Mouse (Mus musculus) forelimb bud, embryonic 11.5 days (tissue): ENCODE measurements at regions not wholly inside any gene's neighbourhood (a gene's known extent, or its start where the extent isn't known, plus 50 kb on each side); places are given as distances from the start of the nearest gene placed in this dataset.

Experiments used
- DNase-seq: peaks from one replicate; pipeline ENCODE4 v3.0.0-alpha.2; 2012; ENCODE audit warnings: low read depth, low spot score

DNA sequence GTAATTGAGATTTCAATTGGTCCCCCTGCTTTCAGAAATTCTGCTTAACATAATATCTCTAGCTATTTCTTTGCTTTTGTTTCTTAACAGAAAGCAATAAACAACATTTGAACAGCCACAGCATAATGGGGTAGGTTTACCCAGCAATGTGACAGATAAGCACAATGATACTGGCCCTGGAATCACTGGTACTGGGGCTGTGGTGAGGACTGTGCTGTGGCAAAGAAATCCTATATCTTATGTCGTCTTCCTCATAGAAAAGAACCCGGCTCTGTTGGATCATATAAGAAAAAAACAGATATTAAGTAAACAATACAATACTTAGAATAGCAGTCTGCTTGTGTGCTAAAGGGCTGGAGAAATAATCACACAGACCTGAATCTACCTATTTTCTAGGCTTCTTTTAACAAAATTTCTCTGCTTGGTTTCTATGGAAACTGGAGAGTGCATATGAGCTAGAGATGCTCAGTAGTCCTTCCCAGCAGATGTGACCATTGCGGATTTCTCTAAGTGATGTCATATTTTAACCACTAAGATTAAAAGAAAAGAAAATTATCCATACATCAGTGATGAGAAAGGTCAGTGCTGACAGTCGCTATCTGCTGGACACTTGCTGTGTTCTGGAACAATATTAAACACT, 119.8 kb upstream of the Gnao1 start:
- no peak for DNase-seq

DNA sequence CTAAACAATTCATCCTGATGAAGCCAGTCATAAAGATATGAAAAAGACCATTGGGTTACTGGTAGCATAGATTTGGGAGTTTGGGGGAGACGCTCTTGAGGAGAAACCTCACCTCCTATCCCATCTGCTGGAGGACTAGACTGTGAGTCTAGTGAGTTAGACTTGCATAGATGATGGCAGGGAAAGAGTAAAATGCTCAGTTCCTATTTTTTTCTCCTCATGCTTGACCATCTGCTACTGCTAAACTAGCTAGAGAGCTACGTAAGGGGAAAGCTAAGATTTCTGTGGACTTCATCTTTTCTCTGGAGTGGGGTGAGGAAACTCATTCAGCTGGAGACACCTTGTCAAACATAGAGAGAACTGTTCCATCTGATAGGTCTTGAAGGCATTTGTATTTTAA, 118.4 kb upstream of the Gnao1 start:
- DNase-seq, result no peak

DNA sequence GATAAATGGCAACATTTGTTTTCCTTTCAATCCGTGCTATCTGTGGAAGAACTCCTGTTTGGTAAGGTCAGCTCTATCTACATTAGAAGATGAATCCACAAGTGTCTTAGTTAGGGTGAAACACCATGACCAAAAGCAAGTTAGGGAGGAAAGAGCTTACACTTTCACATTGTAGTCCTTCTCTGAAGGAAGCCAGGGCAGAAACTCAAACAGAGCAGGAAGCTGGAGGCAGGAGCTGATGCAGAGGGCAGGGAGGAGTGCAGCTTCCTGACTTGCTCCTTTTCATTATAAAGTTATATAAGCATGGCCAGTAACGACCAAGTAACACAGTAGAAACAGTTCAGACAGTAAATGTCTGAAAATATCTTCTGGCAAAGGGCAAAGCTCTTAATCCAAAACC, 117.9 kb upstream of the Gnao1 start:
- DNase-seq, result no peak

DNA sequence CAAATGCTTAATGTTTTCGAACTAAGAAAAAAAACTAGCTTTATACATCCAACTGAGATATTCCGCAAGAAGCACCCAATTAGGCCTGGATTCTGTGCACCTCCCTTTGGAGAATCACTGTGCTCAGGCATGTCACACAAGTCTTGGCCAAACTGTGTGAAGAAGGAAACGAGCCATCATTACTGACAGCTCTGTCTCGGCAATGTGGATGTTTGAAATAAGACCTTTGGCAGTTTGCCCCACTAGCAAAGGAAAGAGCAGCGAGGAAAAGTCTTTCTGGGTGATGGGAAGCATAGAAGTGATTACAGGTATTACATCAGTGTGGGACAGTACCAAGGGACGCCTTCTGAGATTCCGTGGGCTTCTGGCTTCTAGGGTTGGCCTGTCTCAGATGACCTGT, 112.6 kb upstream of the Gnao1 start:
- DNase-seq, result no peak

DNA sequence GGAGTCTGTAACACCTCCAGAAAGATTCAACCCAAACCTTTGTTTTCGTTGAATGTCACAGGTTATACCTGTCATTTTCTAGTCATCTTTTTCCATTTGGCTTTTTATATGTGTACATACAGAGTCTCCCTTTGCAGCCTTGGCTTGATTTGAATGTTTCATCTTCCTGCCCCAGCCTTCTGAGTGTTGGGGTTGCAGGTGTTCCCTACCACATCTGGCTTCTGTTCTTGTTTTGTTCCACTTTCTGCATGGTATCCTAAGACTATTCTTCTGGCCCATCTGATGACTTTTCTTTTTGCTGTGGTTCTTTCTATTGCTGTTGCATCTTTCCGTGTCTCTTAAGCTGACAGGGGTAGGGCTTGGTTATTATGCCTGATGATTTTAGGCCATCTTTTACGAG, 111.3 kb upstream of the Gnao1 start:
- DNase-seq, result no peak

DNA sequence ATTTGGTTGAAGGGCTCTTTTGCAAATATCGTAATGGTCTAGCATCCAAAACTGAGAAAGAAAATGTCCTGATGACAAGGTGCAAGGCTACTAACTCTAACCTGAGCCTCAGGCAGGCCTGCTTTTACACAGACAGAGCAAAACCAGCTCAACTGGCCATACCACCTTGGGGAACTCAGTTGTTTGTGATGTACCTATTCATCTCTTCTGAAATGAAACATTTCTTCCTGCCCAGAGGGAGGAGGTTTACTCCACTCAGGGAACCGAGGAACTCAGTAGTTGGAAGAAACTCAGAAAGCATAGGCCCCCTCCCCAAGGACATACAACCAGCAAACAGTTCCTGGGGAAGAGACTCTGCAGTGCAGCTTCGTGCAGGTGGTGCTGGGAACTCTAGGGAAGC, 108.4 kb upstream of the Gnao1 start:
- no peak for DNase-seq

DNA sequence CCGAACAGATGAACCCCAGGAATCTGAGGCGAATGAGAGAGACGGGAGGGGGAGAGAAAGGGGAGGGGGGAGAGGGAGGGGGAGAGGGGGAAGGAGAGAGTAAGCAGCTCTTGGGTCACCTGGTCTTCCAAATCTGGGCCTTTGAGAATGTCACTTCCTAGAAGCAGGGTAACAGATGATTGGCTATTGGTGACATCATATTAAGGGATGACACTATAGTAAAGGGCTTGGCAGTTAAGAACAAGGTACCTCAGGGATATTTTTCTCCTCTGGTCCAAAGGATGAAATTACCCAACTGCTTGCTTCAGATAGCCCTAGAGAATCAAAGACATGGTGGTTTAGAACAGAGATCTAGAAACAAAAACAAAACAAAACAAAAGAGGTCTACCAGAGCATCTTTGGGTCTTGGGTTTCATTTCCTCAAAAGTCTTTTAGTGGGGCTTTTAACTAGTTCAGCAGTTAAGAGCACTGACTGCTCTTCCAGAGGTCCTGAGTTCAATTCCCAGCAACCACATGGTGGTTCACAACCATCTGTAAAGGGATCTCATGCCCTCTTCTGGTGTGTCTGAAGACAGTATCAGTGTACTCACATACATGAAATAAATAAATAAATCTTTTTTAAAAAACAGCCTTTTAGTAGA, 97.6 kb upstream of the Gnao1 start:
- DNase-seq, result no peak

DNA sequence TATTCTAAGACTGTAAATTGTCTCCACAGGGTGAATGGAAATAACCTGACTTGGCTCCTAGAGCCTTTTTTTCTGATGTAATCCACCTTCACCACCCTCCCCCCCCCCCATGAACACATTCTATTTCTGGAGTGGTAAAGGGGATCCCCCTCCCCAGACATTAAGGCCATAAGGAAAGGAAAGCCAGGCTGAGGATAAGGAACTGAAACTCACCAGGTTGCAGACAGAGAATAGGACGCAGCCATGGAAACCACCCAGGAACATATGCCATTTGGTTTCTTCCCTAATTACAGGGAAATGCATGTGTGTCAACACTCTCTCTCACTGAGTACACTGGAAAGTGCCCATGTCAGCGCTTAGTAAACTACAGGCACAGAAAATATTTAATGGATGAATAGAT, 96.5 kb upstream of the Gnao1 start:
- no peak for DNase-seq

DNA sequence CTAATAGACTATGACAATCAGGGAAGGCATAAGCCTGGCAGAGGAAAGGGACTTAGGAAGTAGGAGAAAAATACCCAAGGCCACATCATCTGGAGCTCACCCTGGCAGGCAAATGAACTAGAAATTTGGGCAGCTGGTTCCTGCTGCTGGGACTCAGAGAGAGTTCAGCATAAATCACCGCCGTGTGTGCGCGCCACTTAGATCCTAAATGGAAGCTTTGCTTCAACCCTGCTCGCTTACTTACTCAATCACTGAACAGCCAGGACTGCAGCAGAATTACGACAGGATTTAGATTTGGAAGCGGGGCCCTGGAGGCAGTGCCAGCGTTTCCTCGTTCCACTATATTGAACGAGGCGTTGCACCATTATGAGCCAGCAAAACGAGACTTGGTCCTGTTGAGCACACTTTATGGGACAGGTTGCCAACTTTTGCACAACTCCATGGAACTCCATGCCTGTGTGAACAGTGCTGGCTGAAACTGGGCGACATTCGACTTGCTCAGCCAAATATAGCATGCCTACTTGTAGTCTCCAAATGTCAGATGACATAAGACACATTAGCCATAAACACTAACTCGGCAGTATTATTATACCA, 84.8 kb upstream of the Gnao1 start:
- DNase-seq, result no peak

DNA sequence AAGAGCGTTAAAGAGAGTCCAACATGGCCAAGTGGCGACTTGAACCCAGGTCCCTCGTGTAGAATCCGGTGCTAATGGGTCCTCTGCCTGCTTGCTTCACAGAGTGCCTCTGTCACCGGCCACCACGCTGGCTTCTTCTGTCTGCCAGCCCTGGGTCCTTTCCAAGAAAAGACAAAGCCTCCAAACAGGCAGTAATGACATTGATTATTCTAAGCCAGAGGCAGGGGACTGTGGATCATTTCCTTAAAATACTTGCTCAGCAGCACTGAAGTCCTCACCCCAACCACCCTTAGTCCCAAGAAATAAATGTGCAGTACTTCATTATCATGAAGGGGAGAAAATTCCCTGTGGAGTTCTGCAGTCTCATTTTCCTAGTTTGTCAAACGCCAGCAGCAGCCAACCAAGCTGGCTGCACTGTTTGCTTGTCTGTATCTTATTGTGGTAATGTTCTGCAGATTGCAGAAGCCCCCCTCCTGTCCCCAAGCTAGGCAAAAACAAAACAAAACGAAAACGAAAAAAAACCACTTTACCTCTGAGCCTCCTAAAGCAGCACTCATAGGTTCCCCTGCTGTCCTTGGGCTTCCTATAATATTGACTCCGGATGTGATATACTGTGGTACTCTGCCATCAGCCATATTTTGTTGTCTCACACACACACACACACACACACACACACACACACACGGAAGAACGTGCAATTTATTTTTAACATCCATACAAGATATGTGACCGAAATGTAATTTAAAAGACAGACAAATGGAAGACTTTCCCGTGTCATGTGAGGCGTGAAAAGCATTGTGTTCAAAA, 80.4 kb upstream of the Gnao1 start:
- DNase-seq, result no peak

DNA sequence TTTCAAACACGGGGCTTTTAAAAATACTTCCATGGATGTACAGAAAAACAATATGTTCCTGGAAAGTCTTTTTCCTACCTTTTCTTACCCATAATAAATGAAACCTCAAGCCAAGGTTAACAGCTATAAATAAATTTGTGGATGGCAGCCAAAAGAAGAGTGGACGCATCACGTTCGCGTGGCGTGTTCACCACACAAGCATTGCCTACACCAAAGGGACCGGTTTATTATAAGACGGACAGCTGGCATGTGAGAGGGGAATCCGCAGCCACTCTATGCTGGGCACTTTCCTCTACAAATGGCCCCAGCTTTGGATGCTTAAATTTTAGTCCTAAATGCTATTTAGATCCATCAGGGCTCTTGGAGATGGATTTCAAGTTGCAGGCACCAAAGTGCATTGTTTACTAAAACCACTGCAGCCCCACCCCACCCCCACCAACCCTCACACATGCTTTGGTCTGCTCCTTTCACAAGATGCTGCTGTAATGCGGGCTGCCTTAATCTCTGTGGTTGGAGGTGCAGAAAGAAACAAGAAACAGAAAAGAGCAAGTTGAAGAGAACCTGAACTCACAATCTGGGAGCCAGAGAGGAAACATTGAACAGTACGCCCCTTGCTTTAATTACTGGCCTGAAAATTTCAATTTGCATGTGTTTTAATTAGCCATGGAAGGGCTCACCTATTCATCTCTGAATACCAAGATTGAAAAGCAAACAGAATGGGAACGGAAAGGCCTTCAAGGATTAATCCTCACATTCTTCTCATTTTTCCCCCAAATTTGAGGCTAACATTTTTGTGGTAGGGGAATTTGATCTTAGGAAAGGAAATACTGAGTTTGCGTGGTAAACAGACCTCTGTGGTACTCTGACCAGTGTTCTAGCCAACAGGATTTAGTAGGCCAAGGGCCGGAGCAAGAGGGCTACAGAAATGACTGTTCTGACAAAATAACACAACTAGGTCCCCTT, 78.7 kb upstream of the Gnao1 start:
- no peak for DNase-seq

DNA sequence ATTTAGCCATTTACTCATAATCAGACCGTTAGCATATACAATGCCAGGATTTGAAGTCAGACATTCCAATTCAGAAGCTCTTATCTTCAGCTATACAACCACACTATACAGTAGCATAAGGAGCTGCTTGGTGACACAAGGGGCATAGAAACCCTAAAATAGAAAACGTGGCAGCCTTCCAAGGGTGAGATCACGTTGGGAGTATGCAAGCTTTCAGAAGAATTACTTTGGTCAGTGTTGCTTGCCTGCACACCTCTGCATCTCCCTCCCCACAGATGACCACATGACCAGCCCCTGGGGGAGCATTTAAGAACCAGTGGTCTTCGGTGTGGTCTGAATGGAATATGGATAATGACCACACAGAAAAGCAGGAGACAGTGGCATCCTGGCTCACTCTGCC, 74.9 kb upstream of the Gnao1 start:
- DNase-seq, result no peak

DNA sequence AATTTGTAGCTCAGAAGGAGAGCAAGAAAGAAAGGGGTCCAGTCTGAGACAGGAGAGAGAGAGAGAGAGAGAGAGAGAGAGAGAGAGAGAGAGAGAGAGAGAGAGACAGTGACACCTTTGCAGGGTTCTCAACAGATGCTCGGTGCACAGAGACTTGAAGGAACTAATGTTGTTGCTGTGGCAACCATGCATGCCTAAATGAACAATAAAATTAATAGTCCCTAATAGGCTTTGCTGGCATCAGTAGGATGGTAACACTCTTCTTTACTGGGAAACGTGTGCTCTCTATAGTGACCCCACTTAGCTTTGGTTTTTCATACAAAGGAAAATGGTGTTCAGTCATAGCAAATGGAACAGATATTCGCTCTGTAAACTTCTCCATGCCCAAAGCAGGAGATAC, 69.5 kb upstream of the Gnao1 start:
- DNase-seq, result no peak

DNA sequence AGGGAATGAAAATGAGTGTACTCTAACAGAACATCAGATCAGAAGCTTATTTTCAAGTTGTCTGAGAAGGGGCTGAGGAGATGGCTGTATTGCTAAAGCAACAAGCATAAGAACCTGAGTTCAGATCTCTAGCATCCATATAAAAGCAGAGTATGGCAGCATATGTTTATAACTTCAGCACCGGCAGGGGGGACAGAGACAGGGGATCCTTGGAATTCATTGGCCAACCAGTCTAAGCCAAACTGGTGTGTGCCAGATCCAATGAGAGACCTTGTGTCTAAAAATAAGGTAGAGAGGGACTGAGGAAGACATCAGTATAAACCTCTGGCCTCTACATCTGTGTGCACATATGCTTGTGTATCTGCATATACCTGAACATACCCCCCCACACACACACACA, 61.0 kb upstream of the Gnao1 start:
- peak; percentile 34 for DNase-seq

DNA sequence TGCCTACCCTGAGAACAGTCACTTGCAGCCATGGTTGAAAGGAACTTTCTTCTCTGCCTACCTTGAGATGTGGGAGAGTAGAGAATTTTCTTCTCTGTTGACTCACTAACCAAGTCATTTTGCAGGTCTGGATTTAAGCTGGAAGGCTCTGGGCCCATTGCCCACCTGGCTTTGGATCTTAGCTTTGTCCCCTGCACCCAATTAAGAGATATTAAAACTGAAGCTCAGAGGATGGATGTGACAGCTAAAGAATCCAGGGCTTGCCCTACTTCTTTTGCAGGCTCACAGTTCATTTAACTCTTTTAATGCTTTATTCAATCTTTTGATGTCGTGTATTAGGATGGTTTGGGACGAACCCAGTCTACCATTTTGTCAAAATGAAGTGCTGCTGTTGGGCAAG, 58.8 kb upstream of the Gnao1 start:
- no peak for DNase-seq

DNA sequence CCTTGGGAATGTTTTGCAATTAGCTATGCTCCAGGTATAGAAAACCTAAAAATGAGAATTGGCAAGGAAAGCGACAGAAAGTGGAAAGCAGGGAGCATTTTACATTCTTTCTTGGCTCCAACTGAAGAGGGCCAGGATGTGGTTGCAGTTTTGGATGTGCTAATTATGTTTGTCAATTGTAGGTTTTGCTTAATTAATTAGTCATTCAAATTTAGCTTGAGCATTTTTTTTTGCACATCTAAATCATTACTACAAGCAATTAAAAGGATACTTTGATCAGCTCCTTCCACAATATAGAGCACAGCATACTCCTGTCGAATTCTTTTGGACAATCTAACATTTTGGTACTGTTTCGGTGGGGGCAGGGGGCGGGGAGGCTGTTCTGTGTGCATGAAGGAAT, 53.8 kb upstream of the Gnao1 start:
- no peak for DNase-seq
